In genomic region chr6:29775609-29776008, GRCm38 (mm10) we compare ENCODE assay signal across 9 mouse cellular contexts. TPM values are rescaled to one million over a fixed set of nuclear protein-coding genes. Genes with fewer than 3 reads are reported as not detected.
DNase-seq lines count a peak whose midpoint lies in the region; ATAC-seq and TF ChIP-seq lines count a peak whose summit lies in the region.
"Had no signal": no experiment of that assay in that cellular context is flagged by ENCODE, and none has a peak within 500 bp of the region (broad histone marks: within the 10 kb centered on the region; RNA-seq: fewer than 3 reads in every experiment).

No protein-coding gene starts in this region.

- no peaks in the 10 kb centered on the region for H3K4me1 ChIP-seq in embryonic facial prominence, embryonic 14.5 days (ENCODE audit: control insufficient read depth, insufficient read depth, low read length)
- peaks cover 7% of the 10 kb centered on the region for H3K4me1 ChIP-seq in embryonic facial prominence, embryonic 10.5 days
- peaks cover 11% of the 10 kb centered on the region for H3K4me1 ChIP-seq in kidney, adult 2 months (ENCODE audit: control insufficient read depth, insufficient read depth, low read length)
- 0 out of 2 replicates have a peak, but pooled peaks cover 3% of the 10 kb centered on the region for H3K4me1 ChIP-seq in kidney, embryonic 15.5 days

- no peak for TF ChIP-seq POLR2A in kidney, adult 2 months (IDR thresholded peaks at IDR 0.05; ENCODE audit: low read depth, low read length)

- DNase-seq in embryonic facial prominence, embryonic 14.5 days (ENCODE audit: low spot score), result peak; percentile 44
- no peak for DNase-seq in embryonic facial prominence, embryonic 10.5 days (ENCODE audit: low spot score)
- peak; percentile 92 for DNase-seq in kidney, adult 2 months
- peak; percentile 63 for DNase-seq in MN1 (ENCODE audit: low spot score)
- peak; percentile 80 to 88 for DNase-seq in kidney, adult 8-10 months
- no peak for DNase-seq in thymus, postnatal 36 days
- DNase-seq: cerebellum, adult 9-10 months; right cerebral cortex, postnatal 14 days had no signal

- TF ChIP-seq CTCF in kidney, adult 2 months (conservative IDR thresholded peaks at IDR 0.05; ENCODE audit: insufficient read depth, insufficient read length, low read depth, low read length), result no peak

- no peak overlapping the region for H3K4me2 ChIP-seq in embryonic facial prominence, embryonic 14.5 days (ENCODE audit: low read depth, low read length)
- H3K4me2 ChIP-seq in kidney, embryonic 15.5 days, result no peak overlapping the region

- 0 out of 2 replicates have a peak, but pooled peaks have one; percentile 63 for ATAC-seq in embryonic facial prominence, embryonic 14.5 days (ENCODE audit: low read depth)
- ATAC-seq in kidney, embryonic 15.5 days (replicated peaks; ENCODE audit: low FRiP score), result no peak

- H3K36me3 ChIP-seq in embryonic facial prominence, embryonic 14.5 days (ENCODE audit: control insufficient read depth, insufficient read depth, low read length), result no peaks in the 10 kb centered on the region
- peaks cover 5% of the 10 kb centered on the region; the same call in 1 of the 2 replicates for H3K36me3 ChIP-seq in embryonic facial prominence, embryonic 10.5 days (replicated peaks)
- no peaks in the 10 kb centered on the region; the same call in 1 of the 2 replicates for H3K36me3 ChIP-seq in kidney, adult 2 months (ENCODE audit: control insufficient read depth, insufficient read depth, low read length)
- no peaks in the 10 kb centered on the region for H3K36me3 ChIP-seq in kidney, embryonic 15.5 days

- H3K4me3 ChIP-seq in embryonic facial prominence, embryonic 14.5 days (ENCODE audit: low read depth, low read length), result no peak overlapping the region
- H3K4me3 ChIP-seq in embryonic facial prominence, embryonic 10.5 days, result no peak overlapping the region
- H3K4me3 ChIP-seq in kidney, adult 2 months (ENCODE audit: insufficient read depth, low read depth, low read length), result no peak overlapping the region
- H3K4me3 ChIP-seq in kidney, embryonic 15.5 days (replicated peaks), result no peak overlapping the region

- no peaks in the 10 kb centered on the region for H3K27me3 ChIP-seq in embryonic facial prominence, embryonic 14.5 days (replicated peaks; ENCODE audit: control insufficient read depth, insufficient read depth, low read length)
- H3K27me3 ChIP-seq in embryonic facial prominence, embryonic 10.5 days (replicated peaks; ENCODE audit: low read depth, poor library complexity, severe bottlenecking), result no peaks in the 10 kb centered on the region
- no peaks in the 10 kb centered on the region for H3K27me3 ChIP-seq in kidney, adult 2 months (replicated peaks; ENCODE audit: control insufficient read depth, insufficient read depth, low read length)
- no peaks in the 10 kb centered on the region for H3K27me3 ChIP-seq in kidney, embryonic 15.5 days

- H3K27ac ChIP-seq in embryonic facial prominence, embryonic 14.5 days (replicated peaks; ENCODE audit: low read depth, low read length), result no peak overlapping the region
- H3K27ac ChIP-seq in embryonic facial prominence, embryonic 10.5 days (replicated peaks), result no peak overlapping the region
- H3K27ac ChIP-seq in kidney, adult 2 months (ENCODE audit: insufficient read depth, low read depth, low read length), result no peak overlapping the region
- no peak overlapping the region for H3K27ac ChIP-seq in kidney, embryonic 15.5 days

- H3K9ac ChIP-seq in embryonic facial prominence, embryonic 14.5 days (ENCODE audit: low read depth, low read length), result no peak overlapping the region
- no peak overlapping the region for H3K9ac ChIP-seq in kidney, embryonic 15.5 days

- 83% methylated on average over 1 of the region's 1 CpGs for WGBS in embryonic facial prominence, embryonic 14.5 days
- WGBS in embryonic facial prominence, embryonic 10.5 days, result 88% methylated on average over 1 of the region's 1 CpGs
- WGBS in kidney, adult 2 months, result 71% methylated on average over 1 of the region's 1 CpGs
- 86% methylated on average over 1 of the region's 1 CpGs for WGBS in kidney, embryonic 15.5 days

- H3K9me3 ChIP-seq in embryonic facial prominence, embryonic 14.5 days (ENCODE audit: control insufficient read depth, low read length), result no peaks in the 10 kb centered on the region
- H3K9me3 ChIP-seq in embryonic facial prominence, embryonic 10.5 days, result no peaks in the 10 kb centered on the region
- no peaks in the 10 kb centered on the region for H3K9me3 ChIP-seq in kidney, embryonic 15.5 days (replicated peaks)

RNA-seq across cellular contexts. Expression of gene Ahcyl2, which starts 7.8 kb away (rescaled TPM):
- polyA plus RNA-seq in embryonic facial prominence, embryonic 14.5 days (2014; fragmentation: Nextera tagmentation; extraction: Ambion mirVana), result 12.6 and 14.0 TPM in 2 replicates
- 12.0 and 14.9 TPM in 2 replicates for polyA plus RNA-seq in embryonic facial prominence, embryonic 10.5 days (2016; fragmentation: Nextera tagmentation; extraction: Ambion mirVana)
- 107 and 122 TPM in 2 replicates for polyA plus RNA-seq in kidney, adult 2 months (2012; rRNA removed)
- 16.1 and 16.5 TPM in 2 replicates for polyA plus RNA-seq in kidney, embryonic 15.5 days (2015; fragmentation: Nextera tagmentation; extraction: Ambion mirVana)

RNA-seq across cellular contexts. Expression of gene Smo, which starts 40.3 kb away (rescaled TPM):
- 45.5 and 48.9 TPM in 2 replicates for polyA plus RNA-seq in embryonic facial prominence, embryonic 14.5 days (2014; fragmentation: Nextera tagmentation; extraction: Ambion mirVana)
- 56.8 and 60.9 TPM in 2 replicates for polyA plus RNA-seq in embryonic facial prominence, embryonic 10.5 days (2016; fragmentation: Nextera tagmentation; extraction: Ambion mirVana)
- polyA plus RNA-seq in kidney, adult 2 months (2012; rRNA removed), result 53.4 and 59.5 TPM in 2 replicates
- 50.7 and 55.0 TPM in 2 replicates for polyA plus RNA-seq in kidney, embryonic 15.5 days (2015; fragmentation: Nextera tagmentation; extraction: Ambion mirVana)

Comparison
In these comparisons a context has a peak if more than half of its experiments do, and no peak if none do; other contexts are left out.
1. DNase-seq: peak in embryonic facial prominence, embryonic 14.5 days (single experiment), kidney, adult 2 months (single experiment), MN1 (single experiment) and kidney, adult 8-10 months (2 of 2); none in embryonic facial prominence, embryonic 10.5 days (single experiment) and thymus, postnatal 36 days (0 of 2).